Mouse (Mus musculus): ENCODE data around the gene Myb. TPM values are rescaled to one million over a fixed set of nuclear protein-coding genes. Genes with fewer than 3 reads are reported as not detected.

Gene Myb
- total RNA-seq, 2 experiments from 2014 or later, result 0.23 to 0.25 TPM

GRCm38 (mm10) chr10:21167842-21168241 is 7.1 kb upstream of the Myb start:
- intact Hi-C loops (cut with DNase I), result no loop called here
- no peak overlapping the region for H3K4me3 ChIP-seq
- TF ChIP-seq CTCF (IDR thresholded peaks at IDR 0.05), result no peak
- no peak overlapping the region for H3K27ac ChIP-seq
- no peak for DNase-seq (ENCODE audit: extremely low spot score in 1 of 2, low spot score in 2 of 2)

GRCm38 (mm10) chr10:21167165-21167564 is 6.4 kb upstream of the Myb start:
- no peak overlapping the region for H3K27ac ChIP-seq
- no peak for TF ChIP-seq CTCF (IDR thresholded peaks at IDR 0.05)
- no peak overlapping the region for H3K4me3 ChIP-seq
- DNase-seq (ENCODE audit: extremely low spot score in 1 of 2, low spot score in 2 of 2), result no peak
- intact Hi-C loops (cut with DNase I), result no loop called here

GRCm38 (mm10) chr10:21165411-21165810 is 4.6 kb upstream of the Myb start:
- Histone ChIP-seq H3K4me3 (no peak overlapping the region), H3K27ac (no peak overlapping the region)
- DNase-seq (ENCODE audit: extremely low spot score in 1 of 2, low spot score in 2 of 2), result no peak
- no peak for TF ChIP-seq CTCF (IDR thresholded peaks at IDR 0.05)
- intact Hi-C loops (cut with DNase I), result no loop called here

GRCm38 (mm10) chr10:21162124-21162523 is 1.3 kb upstream of the Myb start:
- Histone ChIP-seq H3K27ac (no peak overlapping the region), H3K4me3 (no peak overlapping the region)
- no peak for DNase-seq (ENCODE audit: extremely low spot score in 1 of 2, low spot score in 2 of 2)
- intact Hi-C loops (cut with DNase I), result no loop called here
- no peak for TF ChIP-seq CTCF (IDR thresholded peaks at IDR 0.05)

- Histone ChIP-seq H3K4me3 (peak overlapping the region; percentile 56), H3K27ac (no peak overlapping the region)
- peak in 1 of 2 experiments; percentile 12 for DNase-seq (ENCODE audit: extremely low spot score in 1 of 2, low spot score in 2 of 2)
- no peak for TF ChIP-seq CTCF (IDR thresholded peaks at IDR 0.05)
- intact Hi-C loops (cut with DNase I), result loop anchor here (2.0 kb wide), 1 partner anchor 17 kb away; no protein-coding TSS in a partner anchor
Observed at GRCm38 (mm10) chr10:21161359-21162094, 743 bp upstream of the Myb start.

GRCm38 (mm10) chr10:21159697-21160394 is 938 bp downstream of the Myb start:
- intact Hi-C loops (cut with DNase I), result loop anchor here (2.0 kb wide), 1 partner anchor 15 kb away; no protein-coding TSS in a partner anchor
- DNase-seq (ENCODE audit: extremely low spot score in 1 of 2, low spot score in 2 of 2), result peak; percentile 14 to 31
- no peak for TF ChIP-seq CTCF (IDR thresholded peaks at IDR 0.05)

GRCm38 (mm10) chr10:21158918-21159443 is 1.8 kb downstream of the Myb start:
- Histone ChIP-seq H3K27ac (no peak overlapping the region), H3K4me3 (peak overlapping the region; percentile 56)
- intact Hi-C loops (cut with DNase I), result no loop called here
- no peak for DNase-seq (ENCODE audit: extremely low spot score in 1 of 2, low spot score in 2 of 2)
- no peak for TF ChIP-seq CTCF (IDR thresholded peaks at IDR 0.05)

More at GRCm38 (mm10) chr10:21159697-21160394, 938 bp downstream of the Myb start:
- Histone ChIP-seq H3K4me3 (peak overlapping the region; percentile 56), H3K27ac (no peak overlapping the region)

GRCm38 (mm10) chr10:21158111-21158917 is 2.5 kb downstream of the Myb start:
- intact Hi-C loops (cut with DNase I), result no loop called here

GRCm38 (mm10) chr10:21156953-21157499 is 3.8 kb downstream of the Myb start:
- DNase-seq (ENCODE audit: extremely low spot score in 1 of 2, low spot score in 2 of 2), result no peak
- TF ChIP-seq CTCF (IDR thresholded peaks at IDR 0.05), result no peak

More at GRCm38 (mm10) chr10:21158111-21158917, 2.5 kb downstream of the Myb start:
- DNase-seq (ENCODE audit: extremely low spot score in 1 of 2, low spot score in 2 of 2), result peak; percentile 13 to 34
- peak overlapping the region; percentile 56 for H3K4me3 ChIP-seq
- TF ChIP-seq CTCF (IDR thresholded peaks at IDR 0.05), result peak; percentile 59
- no peak overlapping the region for H3K27ac ChIP-seq

GRCm38 (mm10) chr10:21156416-21156815 is 4.4 kb downstream of the Myb start:
- DNase-seq (ENCODE audit: extremely low spot score in 1 of 2, low spot score in 2 of 2), result no peak
- TF ChIP-seq CTCF (IDR thresholded peaks at IDR 0.05), result no peak
- intact Hi-C loops (cut with DNase I), result no loop called here
- Histone ChIP-seq H3K4me3 (no peak overlapping the region), H3K27ac (no peak overlapping the region)

More at GRCm38 (mm10) chr10:21156953-21157499, 3.8 kb downstream of the Myb start:
- Histone ChIP-seq H3K27ac (no peak overlapping the region), H3K4me3 (no peak overlapping the region)
- intact Hi-C loops (cut with DNase I), result no loop called here

GRCm38 (mm10) chr10:21154927-21155326 is 5.9 kb downstream of the Myb start:
- H3K4me3 ChIP-seq, result no peak overlapping the region
- DNase-seq (ENCODE audit: extremely low spot score in 1 of 2, low spot score in 2 of 2), result no peak
- H3K27ac ChIP-seq, result no peak overlapping the region
- no peak for TF ChIP-seq CTCF (IDR thresholded peaks at IDR 0.05)
- intact Hi-C loops (cut with DNase I), result no loop called here

Measured in left cerebral cortex, adult 2 months (tissue).